Mouse (Mus musculus) intestine, postnatal 0 days (tissue): ENCODE data around the gene Fgfr2. TPM values are rescaled to one million over a fixed set of nuclear protein-coding genes. Genes with fewer than 3 reads are reported as not detected.

Experiments
- ATAC-seq: fragments of 200-750 bp; cut with Nextera tagmentation; 2 replicates; pipeline ENCODE4 v1.8.0; 2017; ENCODE audit warnings: mild to moderate bottlenecking, moderate TSS enrichment, moderate library complexity
- H3K27ac ChIP-seq: fragments of 300-500 bp; sonication (generic); 2 replicates; pipeline ENCODE4 v1.5.1; 2014; ENCODE audit warnings: mild to moderate bottlenecking, low read depth, low read length, moderate library complexity
- H3K27me3 ChIP-seq: fragments of 300-500 bp; sonication (generic); replicated peaks from 2 replicates; pipeline ENCODE4 v1.6.1; 2014; ENCODE audit warnings: low read length, mixed read lengths; ENCODE audit not compliant: control insufficient read depth, insufficient read depth
- H3K36me3 ChIP-seq: fragments of 300-500 bp; sonication (generic); 2 replicates; pipeline ENCODE4 v1.6.1; 2014; ENCODE audit warnings: mild to moderate bottlenecking, moderate library complexity; ENCODE audit not compliant: control insufficient read depth, insufficient read depth
- H3K4me1 ChIP-seq: fragments of 300-500 bp; sonication (generic); replicated peaks from 2 replicates; pipeline ENCODE4 v1.6.1; 2014; ENCODE audit warnings: antibody characterized with exemption, low read length, mixed read lengths; ENCODE audit not compliant: control insufficient read depth, insufficient read depth
- H3K4me2 ChIP-seq: fragments of 300-500 bp; sonication (generic); replicated peaks from 2 replicates; pipeline ENCODE4 v1.6.1; 2014; ENCODE audit warnings: low read depth, mild to moderate bottlenecking, moderate library complexity
- H3K4me3 ChIP-seq: fragments of 300-500 bp; sonication (generic); 2 replicates; pipeline ENCODE4 v1.5.1; 2014; ENCODE audit warnings: low read depth, low read length
- H3K9ac ChIP-seq: fragments of 300-500 bp; sonication (generic); 2 replicates; pipeline ENCODE4 v1.6.1; 2014; ENCODE audit warnings: mild to moderate bottlenecking, low read depth, low read length
- H3K9me3 ChIP-seq: fragments of 300-500 bp; sonication (generic); 2 replicates; pipeline ENCODE4 v1.6.1; 2016; ENCODE audit warnings: mixed run types; ENCODE audit not compliant: control insufficient read depth
- CTCF ChIP-seq: sonication (generic); IDR thresholded peaks from 2 replicates; pipeline ENCODE4 v1.5.1; 2016; ENCODE audit warnings: low read depth, mild to moderate bottlenecking, control low read depth, antibody characterized with exemption, moderate library complexity
- WGBS: fragments of 180-500 bp; shearing (Covaris S2); extraction: QIAGEN DNeasy Blood & Tissue Kit; methylation state at CpG from one replicate; pipeline ENCODE4 v1.1.7; 2014; 5-methylcytosine and 5-hydroxymethylcytosine counted together
- polyA plus RNA-seq: library from polyadenylated mRNA; unstranded; fragments of >200 nt; fragmentation: Nextera tagmentation; extraction: Ambion mirVana; gene quantifications from 2 replicates; pipeline ENCODE4 v1.2.1, GENCODE M21; 2015

Gene Fgfr2
- polyA plus RNA-seq, 1 experiment from 2014 or later: 29.5 TPM

- H3K4me1 ChIP-seq: no peaks in the 10 kb centered on the region
- 87% methylated on average over 1 of the region's 1 CpGs for WGBS
- no peak overlapping the region for H3K27ac ChIP-seq
- H3K9me3 ChIP-seq: no peaks in the 10 kb centered on the region
- no peaks in the 10 kb centered on the region for H3K27me3 ChIP-seq
- no peak overlapping the region for H3K4me3 ChIP-seq
- ATAC-seq: no peak
- no peaks in the 10 kb centered on the region for H3K36me3 ChIP-seq
- no peak overlapping the region for H3K4me2 ChIP-seq
- no peak overlapping the region for H3K9ac ChIP-seq
- TF ChIP-seq CTCF: no peak
These were observed 229.8 kb downstream of the Fgfr2 start for GRCm38 (mm10) chr7:132893336-132893735.

- 70% methylated on average over 7 of the region's 7 CpGs for WGBS
- no peak for ATAC-seq
- H3K4me1 ChIP-seq: no peaks in the 10 kb centered on the region
- H3K4me2 ChIP-seq: no peak overlapping the region
- no peaks in the 10 kb centered on the region for H3K27me3 ChIP-seq
- no peak for TF ChIP-seq CTCF
- no peaks in the 10 kb centered on the region for H3K9me3 ChIP-seq
- no peaks in the 10 kb centered on the region for H3K36me3 ChIP-seq
- no peak overlapping the region for H3K9ac ChIP-seq
- H3K4me3 ChIP-seq: no peak overlapping the region
- H3K27ac ChIP-seq: no peak overlapping the region
These were observed 230.3 kb downstream of the Fgfr2 start for GRCm38 (mm10) chr7:132892806-132893205.

- Histone ChIP-seq H3K4me3 (no peak overlapping the region), H3K9ac (no peak overlapping the region), H3K4me2 (no peak overlapping the region), H3K27me3 (no peaks in the 10 kb centered on the region), H3K4me1 (no peaks in the 10 kb centered on the region), H3K36me3 (no peaks in the 10 kb centered on the region), H3K9me3 (no peaks in the 10 kb centered on the region), H3K27ac (no peak overlapping the region)
- ATAC-seq: no peak
- no peak for TF ChIP-seq CTCF
- 50% methylated on average over 4 of the region's 4 CpGs for WGBS
These were observed 230.9 kb downstream of the Fgfr2 start for GRCm38 (mm10) chr7:132892311-132892661.

GRCm38 (mm10) chr7:132891561-132892310 lies 231.4 kb downstream of the Fgfr2 start:
- H3K27me3 ChIP-seq: no peaks in the 10 kb centered on the region
- no peaks in the 10 kb centered on the region for H3K36me3 ChIP-seq
- no peak for TF ChIP-seq CTCF
- H3K4me3 ChIP-seq: no peak overlapping the region
- no peaks in the 10 kb centered on the region for H3K9me3 ChIP-seq
- WGBS: 83% methylated on average over 5 of the region's 5 CpGs
- no peak overlapping the region for H3K9ac ChIP-seq
- ATAC-seq: no peak
- no peak overlapping the region for H3K27ac ChIP-seq
- H3K4me1 ChIP-seq: no peaks in the 10 kb centered on the region
- no peak overlapping the region for H3K4me2 ChIP-seq

GRCm38 (mm10) chr7:132890201-132890600 lies 232.9 kb downstream of the Fgfr2 start:
- no peak overlapping the region for H3K9ac ChIP-seq
- H3K9me3 ChIP-seq: no peaks in the 10 kb centered on the region
- no peak for TF ChIP-seq CTCF
- no peaks in the 10 kb centered on the region for H3K4me1 ChIP-seq
- H3K27me3 ChIP-seq: no peaks in the 10 kb centered on the region
- H3K4me2 ChIP-seq: no peak overlapping the region
- no peak overlapping the region for H3K27ac ChIP-seq
- no peaks in the 10 kb centered on the region; the same call in 1 of the 2 replicates for H3K36me3 ChIP-seq
- 91% methylated on average over 5 of the region's 5 CpGs for WGBS
- no peak overlapping the region for H3K4me3 ChIP-seq
- no peak for ATAC-seq

GRCm38 (mm10) chr7:132889691-132890090 lies 233.5 kb downstream of the Fgfr2 start:
- Histone ChIP-seq H3K27me3 (no peaks in the 10 kb centered on the region), H3K4me3 (no peak overlapping the region), H3K36me3 (peaks cover 1% of the 10 kb centered on the region; the same call in 1 of the 2 replicates), H3K9me3 (no peaks in the 10 kb centered on the region), H3K4me1 (no peaks in the 10 kb centered on the region), H3K9ac (no peak overlapping the region), H3K27ac (no peak overlapping the region), H3K4me2 (no peak overlapping the region)
- TF ChIP-seq CTCF: no peak
- no peak for ATAC-seq
- 90% methylated on average over 8 of the region's 8 CpGs for WGBS
